16 mouse cellular contexts compared by ENCODE assay signal in genomic region chr10:119052441-119053041, GRCm38 (mm10).
A peak's percentile ranks its signal among the peaks of the same experiment; 100 is the strongest.
DNase-seq lines count a peak whose midpoint lies in the region; ATAC-seq and TF ChIP-seq lines count a peak whose summit lies in the region.
"Had no signal": no experiment of that assay in that cellular context is flagged by ENCODE, and none has a peak within 500 bp of the region (broad histone marks: within the 10 kb centered on the region; RNA-seq: fewer than 3 reads in every experiment).

No protein-coding gene starts in this region.

- no peak overlapping the region for H3K9ac ChIP-seq in heart, embryonic 12.5 days
- no peak overlapping the region for H3K9ac ChIP-seq in lung, embryonic 14.5 days
- H3K9ac ChIP-seq in heart, embryonic 14.5 days (ENCODE audit: low read length) = no peak overlapping the region
- H3K9ac ChIP-seq: forebrain, embryonic 12.5 days; hindbrain, embryonic 15.5 days; midbrain, embryonic 12.5 days; neural tube, embryonic 15.5 days had no signal

- 0 out of 2 replicates have a peak overlapping the region, but pooled peaks have one; percentile 26 for H3K27ac ChIP-seq in heart, embryonic 12.5 days (ENCODE audit: poor library complexity, severe bottlenecking)
- H3K27ac ChIP-seq in lung, embryonic 14.5 days (ENCODE audit: low read depth) = 0 out of 2 replicates have a peak overlapping the region, but pooled peaks have one; percentile 25
- peak overlapping the region; percentile 49 to 50 for H3K27ac ChIP-seq in heart, embryonic 14.5 days (replicated peaks in 1 of 2; ENCODE audit: control insufficient read depth in 1 of 2, insufficient read depth in 1 of 2, low read depth in 2 of 2, low read length in 2 of 2)
- H3K27ac ChIP-seq: forebrain, embryonic 12.5 days; hindbrain, embryonic 15.5 days; midbrain, embryonic 12.5 days; neural tube, embryonic 15.5 days had no signal

- no peak for DNase-seq in heart, postnatal 4 days
- peak; percentile 65 for DNase-seq in lung, embryonic 14.5 days
- no peak for DNase-seq in lung, postnatal 4 days
- peak; percentile 65 for DNase-seq in NIH3T3 (ENCODE audit: low read depth)
- no peak for DNase-seq in cerebellum, postnatal 4 days (ENCODE audit: low spot score in 2 of 2)
- DNase-seq: adrenal gland, postnatal 10 days; embryo, embryonic 11 days; liver; thymus, postnatal 25 days had no signal

- TF ChIP-seq CTCF in lung, embryonic 14.5 days (IDR thresholded peaks at IDR 0.05; ENCODE audit: low read depth) = peak; percentile 46

- H3K27me3 ChIP-seq in heart, embryonic 12.5 days (replicated peaks) = no peaks in the 10 kb centered on the region
- H3K27me3 ChIP-seq in lung, embryonic 14.5 days (ENCODE audit: insufficient read depth, low read length) = no peaks in the 10 kb centered on the region
- H3K27me3 ChIP-seq in heart, embryonic 14.5 days (ENCODE audit: control insufficient read depth, insufficient read depth, low read length) = no peaks in the 10 kb centered on the region
- H3K27me3 ChIP-seq: forebrain, embryonic 12.5 days; hindbrain, embryonic 15.5 days; midbrain, embryonic 12.5 days; neural tube, embryonic 15.5 days had no signal

- 0 out of 2 replicates have a peak, but pooled peaks have one; percentile 46 for ATAC-seq in heart, embryonic 12.5 days (ENCODE audit: insufficient number of reproducible peaks, low FRiP score)
- no peak for ATAC-seq in lung, embryonic 14.5 days (ENCODE audit: insufficient read depth)
- ATAC-seq in heart, embryonic 14.5 days (ENCODE audit: insufficient number of reproducible peaks, insufficient read depth, low FRiP score, low read depth) = 0 out of 2 replicates have a peak, but pooled peaks have one; percentile 46
- ATAC-seq: CD4-positive, CD25-positive, alpha-beta regulatory T cell, adult 4 months had no signal

- H3K4me2 ChIP-seq in heart, embryonic 12.5 days = no peak overlapping the region
- H3K4me2 ChIP-seq in lung, embryonic 14.5 days = no peak overlapping the region
- H3K4me2 ChIP-seq in heart, embryonic 14.5 days (ENCODE audit: low read length) = no peak overlapping the region
- H3K4me2 ChIP-seq: forebrain, embryonic 12.5 days; hindbrain, embryonic 15.5 days; midbrain, embryonic 12.5 days; neural tube, embryonic 15.5 days had no signal

- peaks cover 27% of the 10 kb centered on the region for H3K4me1 ChIP-seq in heart, embryonic 12.5 days (replicated peaks)
- peaks cover 22% of the 10 kb centered on the region for H3K4me1 ChIP-seq in lung, embryonic 14.5 days (ENCODE audit: insufficient read depth)
- H3K4me1 ChIP-seq in heart, embryonic 14.5 days (ENCODE audit: control insufficient read depth in 2 of 2, insufficient read depth in 2 of 2, low read length in 2 of 2) = peaks cover 14 to 22% of the 10 kb centered on the region in 2 experiments; a peak in 3 of 4 replicates

- no peaks in the 10 kb centered on the region for H3K36me3 ChIP-seq in heart, embryonic 12.5 days
- no peaks in the 10 kb centered on the region for H3K36me3 ChIP-seq in lung, embryonic 14.5 days (ENCODE audit: insufficient read depth)
- H3K36me3 ChIP-seq in heart, embryonic 14.5 days (ENCODE audit: control insufficient read depth, insufficient read depth, low read length) = no peaks in the 10 kb centered on the region
- H3K36me3 ChIP-seq: forebrain, embryonic 12.5 days; hindbrain, embryonic 15.5 days; midbrain, embryonic 12.5 days; neural tube, embryonic 15.5 days had no signal

- no peak overlapping the region for H3K4me3 ChIP-seq in heart, embryonic 12.5 days
- H3K4me3 ChIP-seq in lung, embryonic 14.5 days (ENCODE audit: low read depth, low read length) = no peak overlapping the region
- H3K4me3 ChIP-seq in heart, embryonic 14.5 days (ENCODE audit: control insufficient read depth in 1 of 2, insufficient read depth in 1 of 2, low read depth in 1 of 2, low read length in 2 of 2) = no peak overlapping the region
- H3K4me3 ChIP-seq: forebrain, embryonic 12.5 days; hindbrain, embryonic 15.5 days; midbrain, embryonic 12.5 days; neural tube, embryonic 15.5 days had no signal

- no peaks in the 10 kb centered on the region for H3K9me3 ChIP-seq in heart, embryonic 12.5 days (replicated peaks)
- no peaks in the 10 kb centered on the region for H3K9me3 ChIP-seq in lung, embryonic 14.5 days (ENCODE audit: low read depth, low read length)
- no peaks in the 10 kb centered on the region for H3K9me3 ChIP-seq in heart, embryonic 14.5 days (ENCODE audit: control insufficient read depth, low read length)
- H3K9me3 ChIP-seq: forebrain, embryonic 12.5 days; hindbrain, embryonic 15.5 days; midbrain, embryonic 12.5 days; neural tube, embryonic 15.5 days had no signal

- WGBS in heart, embryonic 12.5 days = 49% methylated on average over 1 of the region's 1 CpGs
- 45% methylated on average over 1 of the region's 1 CpGs for WGBS in lung, embryonic 14.5 days
- WGBS in heart, embryonic 14.5 days = 22% methylated on average over 1 of the region's 1 CpGs

Comparison
In these comparisons a context has a peak if more than half of its experiments do, and no peak if none do; other contexts are left out.
1. DNase-seq: peak in lung, embryonic 14.5 days (single experiment) and NIH3T3 (single experiment); none in heart, postnatal 4 days (single experiment), lung, postnatal 4 days (0 of 2) and cerebellum, postnatal 4 days (0 of 2).
2. Peak in every context shown above with its lines, with median percentiles within 50 percentile points of each other: H3K27ac ChIP-seq.